Mouse (Mus musculus) frontal cortex, adult 2 months (tissue): ENCODE measurements around the gene Il12rb1. TPM values are rescaled to one million over a fixed set of nuclear protein-coding genes. Genes with fewer than 3 reads are reported as not detected.

Experiments used
- DNase-seq, 2 experiments: peaks; one replicate each; pipeline ENCODE4 v3.0.0; 2022; ENCODE audit warnings: low spot score in 1 of 2; ENCODE audit errors: extremely low spot score in 1 of 2
- polyA plus RNA-seq: library from polyadenylated mRNA; depleted of rRNA; stranded (reverse); fragments of >200 nt; gene quantifications from 2 replicates; pipeline ENCODE4 v1.2.3, GENCODE M21; 2012

The Il12rb1 gene
- polyA plus RNA-seq, 1 experiment: 0.48 TPM

- no peak for DNase-seq
These were observed 38.3 kb downstream of the Il12rb1 start for GRCm38 (mm10) chr8:70846371-70847154.

- no peak for DNase-seq
These were observed 41.2 kb downstream of the Il12rb1 start for GRCm38 (mm10) chr8:70849333-70849990.

GRCm38 (mm10) chr8:70850132-70850845 lies 42.0 kb downstream of the Il12rb1 start:
- DNase-seq: no peak

GRCm38 (mm10) chr8:70850947-70851346 lies 42.7 kb downstream of the Il12rb1 start:
- DNase-seq: no peak

- DNase-seq: no peak
These were observed 43.6 kb downstream of the Il12rb1 start for GRCm38 (mm10) chr8:70851837-70852236.

- DNase-seq: no peak
These were observed 44.5 kb downstream of the Il12rb1 start for GRCm38 (mm10) chr8:70852595-70853231.

GRCm38 (mm10) chr8:70853863-70854262 lies 45.6 kb downstream of the Il12rb1 start:
- no peak for DNase-seq

GRCm38 (mm10) chr8:70856028-70856427 lies 47.8 kb downstream of the Il12rb1 start:
- no peak for DNase-seq

- DNase-seq: peak in 1 of 2 experiments; percentile 81
These were observed 48.4 kb downstream of the Il12rb1 start for GRCm38 (mm10) chr8:70856541-70857197.

- DNase-seq: no peak
These were observed 49.3 kb downstream of the Il12rb1 start for GRCm38 (mm10) chr8:70857516-70857915.

- no peak for DNase-seq
These were observed 54.8 kb downstream of the Il12rb1 start, which contains the start of gene Kcnn1 for GRCm38 (mm10) chr8:70862824-70863641. Gene Kcnn1, minus strand, starts transcription at chr8:70863258.

GRCm38 (mm10) chr8:70863956-70864711 lies 55.9 kb downstream of the Il12rb1 start:
- DNase-seq: peak in 1 of 2 experiments; percentile 51

- DNase-seq: no peak
These were observed 56.5 kb downstream of the Il12rb1 start for GRCm38 (mm10) chr8:70864712-70865221.

- peak; percentile 99 to 100 for DNase-seq
These were observed 57.2 kb downstream of the Il12rb1 start for GRCm38 (mm10) chr8:70865350-70866000.

GRCm38 (mm10) chr8:70866001-70866520 lies 57.8 kb downstream of the Il12rb1 start:
- DNase-seq: no peak

- DNase-seq: no peak
These were observed 58.3 kb downstream of the Il12rb1 start for GRCm38 (mm10) chr8:70866566-70866965.

- DNase-seq: no peak
These were observed 60.4 kb downstream of the Il12rb1 start for GRCm38 (mm10) chr8:70868559-70869198.
